In genomic region chr6:99994026-99994425, GRCm38 (mm10) we compare ENCODE assay signal across 16 mouse cellular contexts.
DNase-seq lines count a peak whose midpoint lies in the region; ATAC-seq and TF ChIP-seq lines count a peak whose summit lies in the region.
"Had no signal": no experiment of that assay in that cellular context is flagged by ENCODE, and none has a peak within 500 bp of the region (broad histone marks: within the 10 kb centered on the region; RNA-seq: fewer than 3 reads in every experiment).

No protein-coding gene starts in this region.

- WGBS in hindbrain, postnatal 0 days: 30% methylated on average over 3 of the region's 3 CpGs
- WGBS in hindbrain, embryonic 13.5 days: 49% methylated on average over 3 of the region's 3 CpGs

- peaks cover under 1% of the 10 kb centered on the region; the same call in 1 of the 2 replicates for H3K27me3 ChIP-seq in hindbrain, postnatal 0 days (ENCODE audit: insufficient read depth, low read length)
- peaks cover 27% of the 10 kb centered on the region for H3K27me3 ChIP-seq in hindbrain, embryonic 13.5 days

- no peak overlapping the region for H3K4me2 ChIP-seq in hindbrain, postnatal 0 days (ENCODE audit: low read depth, low read length)
- no peak overlapping the region for H3K4me2 ChIP-seq in hindbrain, embryonic 13.5 days
- H3K4me2 ChIP-seq: heart, embryonic 13.5 days; hindbrain, embryonic 15.5 days; liver, embryonic 11.5 days had no signal

- peak; percentile 36 for DNase-seq in adrenal gland, postnatal 14 days
- DNase-seq in adrenal gland, adult 2 months: no peak
- peak; percentile 56 for DNase-seq in hindbrain, postnatal 0 days (ENCODE audit: low spot score)
- peak; percentile 39 to 40 for DNase-seq in right cerebral cortex, postnatal 10 days (ENCODE audit: low spot score in 2 of 2)
- no peak for DNase-seq in right cerebral cortex, postnatal 25 days
- peak; percentile 43 to 49 for DNase-seq in lung, postnatal 4 days
- DNase-seq in gastrocnemius, postnatal 14 days: no peak
- DNase-seq: cerebellum, adult 11-12 months; forebrain, postnatal 0 days; kidney, adult 2 months; midbrain, embryonic 14.5 days; right cerebral cortex, postnatal 4 days had no signal

- H3K9ac ChIP-seq in hindbrain, postnatal 0 days (replicated peaks; ENCODE audit: low read length): no peak overlapping the region
- no peak overlapping the region for H3K9ac ChIP-seq in hindbrain, embryonic 13.5 days
- H3K9ac ChIP-seq: forebrain, postnatal 0 days; heart, embryonic 13.5 days; hindbrain, embryonic 15.5 days had no signal

- ATAC-seq in hindbrain, postnatal 0 days: no peak
- ATAC-seq in hindbrain, embryonic 13.5 days (ENCODE audit: low FRiP score): no peak
- ATAC-seq: forebrain, postnatal 0 days had no signal

- H3K4me3 ChIP-seq in hindbrain, postnatal 0 days (ENCODE audit: low read length): no peak overlapping the region
- no peak overlapping the region for H3K4me3 ChIP-seq in hindbrain, embryonic 13.5 days
- H3K4me3 ChIP-seq: heart, embryonic 13.5 days; hindbrain, embryonic 15.5 days had no signal

- H3K27ac ChIP-seq in hindbrain, postnatal 0 days: no peak overlapping the region
- H3K27ac ChIP-seq in hindbrain, embryonic 13.5 days: no peak overlapping the region
- H3K27ac ChIP-seq: heart, embryonic 13.5 days; hindbrain, embryonic 15.5 days had no signal

- H3K9me3 ChIP-seq in hindbrain, postnatal 0 days (ENCODE audit: low read length): no peaks in the 10 kb centered on the region
- H3K9me3 ChIP-seq in hindbrain, embryonic 13.5 days: no peaks in the 10 kb centered on the region
- H3K9me3 ChIP-seq: heart, embryonic 13.5 days; hindbrain, embryonic 15.5 days had no signal

- intact Hi-C loops in gastrocnemius, postnatal 14 days (cut with DNase I; ENCODE audit: low total_unique reads): no loop called here

- TF ChIP-seq CTCF in hindbrain, postnatal 0 days (IDR thresholded peaks at IDR 0.05; ENCODE audit: low read depth): no peak

- peaks cover 10% of the 10 kb centered on the region; the same call in 1 of the 2 replicates for H3K4me1 ChIP-seq in hindbrain, postnatal 0 days (ENCODE audit: insufficient read depth, low read length)
- H3K4me1 ChIP-seq in hindbrain, embryonic 13.5 days (replicated peaks): peaks cover 41% of the 10 kb centered on the region

- H3K36me3 ChIP-seq in hindbrain, postnatal 0 days (ENCODE audit: insufficient read depth, low read length): no peaks in the 10 kb centered on the region
- H3K36me3 ChIP-seq in hindbrain, embryonic 13.5 days: no peaks in the 10 kb centered on the region
- H3K36me3 ChIP-seq: heart, embryonic 13.5 days; hindbrain, embryonic 15.5 days had no signal

Comparison
In these comparisons a context has a peak if more than half of its experiments do, and no peak if none do; other contexts are left out.
1. DNase-seq: peak in adrenal gland, postnatal 14 days (single experiment), hindbrain, postnatal 0 days (single experiment), right cerebral cortex, postnatal 10 days (2 of 2) and lung, postnatal 4 days (2 of 2); none in adrenal gland, adult 2 months (single experiment), right cerebral cortex, postnatal 25 days (single experiment) and gastrocnemius, postnatal 14 days (single experiment).